Mouse (Mus musculus): ENCODE data around the gene Ypel1.

Gene Ypel1

GRCm38 (mm10) chr16:17069511-17070443 is at the start of gene Ypel1:
Gene Ypel1 (plus strand): TSS chr16:17069696.
- DNase-seq: peak; percentile 93

DNA sequence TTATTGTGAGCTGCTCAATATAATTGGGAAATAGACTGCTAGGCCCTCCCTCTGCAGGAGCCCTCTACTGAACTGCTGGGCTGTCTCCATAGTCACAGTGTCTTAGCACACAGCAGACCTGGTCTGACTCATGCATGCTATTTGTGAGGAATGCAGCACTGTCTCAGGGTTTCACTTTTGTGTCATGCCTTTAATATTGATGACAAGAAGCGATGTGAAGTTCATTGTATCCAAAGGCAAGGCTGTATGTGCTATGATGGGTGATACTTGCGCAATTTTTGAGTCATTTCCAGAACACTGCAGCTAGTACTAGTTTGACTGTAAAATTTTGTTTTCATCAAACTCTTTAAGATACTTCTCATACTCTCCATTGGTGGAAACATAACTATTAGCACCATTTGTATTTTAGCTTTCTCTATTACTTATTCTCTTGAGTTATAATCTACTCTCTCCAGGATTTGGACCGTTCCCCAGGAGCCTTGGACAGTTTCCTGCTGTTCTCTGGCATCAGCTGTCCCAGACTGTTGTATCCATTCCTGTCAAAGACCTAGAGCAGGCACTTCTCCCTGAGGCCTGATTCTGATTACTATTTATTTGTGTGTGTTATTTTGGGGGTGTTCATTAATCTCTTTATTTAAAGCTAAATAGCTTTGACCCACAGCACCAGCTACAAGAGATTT is 44.9 kb upstream of the Ypel1 start:
- no peak for DNase-seq

GRCm38 (mm10) chr16:17029971-17030695 is 39.4 kb upstream of the Ypel1 start:
- DNase-seq: no peak

GRCm38 (mm10) chr16:17033754-17034153 is 35.7 kb upstream of the Ypel1 start:
- DNase-seq: no peak

GRCm38 (mm10) chr16:17040716-17041115 is 28.8 kb upstream of the Ypel1 start:
- DNase-seq: no peak

DNA sequence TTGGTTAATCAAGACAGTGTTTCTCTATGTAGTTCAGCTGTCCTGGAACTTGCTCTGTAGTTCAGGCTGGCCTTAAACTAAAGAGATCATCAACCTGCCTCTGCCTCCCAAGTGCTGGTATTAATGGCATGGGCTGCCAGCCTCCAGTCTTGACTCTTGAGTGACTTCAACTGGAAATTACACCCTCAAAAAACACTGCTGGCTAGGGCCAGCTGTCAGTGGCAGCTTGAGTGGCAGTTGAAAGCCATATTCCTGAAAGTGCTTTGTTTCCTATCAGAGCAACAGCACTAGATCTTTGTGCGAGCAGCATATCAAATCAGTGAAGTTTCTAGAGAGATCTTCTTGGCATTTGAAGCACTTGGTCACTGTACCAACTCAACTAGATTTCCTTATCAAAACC is 28.1 kb upstream of the Ypel1 start:
- DNase-seq: no peak

- DNase-seq: no peak
Observed at GRCm38 (mm10) chr16:17044320-17044719, 25.2 kb upstream of the Ypel1 start.

- no peak for DNase-seq
Observed at GRCm38 (mm10) chr16:17045287-17045686, 24.2 kb upstream of the Ypel1 start.

GRCm38 (mm10) chr16:17049886-17050285 is 19.6 kb upstream of the Ypel1 start:
- no peak for DNase-seq

DNA sequence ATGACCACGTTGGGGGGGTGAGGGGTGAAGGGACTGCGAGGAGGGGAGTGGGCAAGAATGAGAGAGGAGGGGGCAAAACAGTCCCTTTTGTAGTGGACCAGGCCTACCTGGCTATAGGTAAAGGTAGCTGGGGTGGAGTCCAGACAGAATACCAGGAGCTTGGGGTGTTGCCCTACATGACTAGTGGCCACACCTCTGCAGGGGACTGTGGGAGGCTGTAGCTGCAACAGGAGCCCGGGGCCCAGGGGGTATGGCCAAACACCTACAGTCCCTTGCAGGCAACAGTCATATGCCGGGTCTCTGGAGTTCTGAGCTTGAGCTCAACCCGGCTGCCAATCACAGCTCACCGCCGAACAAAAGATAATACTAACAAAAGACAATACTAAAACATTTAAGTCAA is 17.4 kb upstream of the Ypel1 start:
- DNase-seq: no peak

- no peak for DNase-seq
Observed at GRCm38 (mm10) chr16:17053903-17054302, 15.6 kb upstream of the Ypel1 start.

DNA sequence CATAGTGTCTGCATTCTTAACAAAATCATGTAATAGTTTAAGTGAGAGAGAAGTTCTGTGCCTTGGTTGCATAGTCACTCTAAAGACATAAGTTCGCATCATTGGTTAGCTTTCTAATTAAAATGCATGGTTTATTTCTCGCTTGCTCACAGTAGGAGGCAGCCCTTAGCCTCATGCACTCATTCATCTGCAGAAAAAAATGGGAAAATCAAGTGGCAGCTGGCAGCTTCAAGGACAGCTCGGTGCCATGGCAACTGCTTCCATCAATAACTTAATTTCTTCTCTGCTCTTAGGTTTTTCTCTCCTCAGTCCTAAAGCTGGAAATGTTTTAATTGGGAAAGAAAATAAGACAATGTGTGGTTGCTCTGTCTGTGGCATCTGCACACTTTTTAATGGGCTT is 13.9 kb upstream of the Ypel1 start:
- DNase-seq: no peak

DNA sequence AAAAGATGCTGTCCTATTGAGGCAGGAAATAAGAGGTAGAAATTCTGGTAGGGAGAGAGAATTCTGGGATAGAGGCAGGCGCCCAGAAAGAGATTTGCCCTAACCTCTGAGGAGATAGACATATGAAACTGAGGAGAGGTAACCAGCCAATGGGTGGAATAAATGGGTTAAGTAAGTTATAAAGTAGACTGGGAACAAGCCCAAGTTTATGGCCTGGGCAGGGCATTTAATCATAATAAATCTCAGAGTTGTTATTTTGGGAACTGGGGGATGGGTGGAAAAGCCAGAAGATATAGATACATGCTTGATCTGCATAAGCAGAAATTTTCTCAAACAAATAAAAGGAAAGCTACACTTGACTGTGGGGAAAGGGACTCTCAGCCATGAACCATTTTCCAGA is 7.2 kb upstream of the Ypel1 start:
- DNase-seq: no peak

GRCm38 (mm10) chr16:17067552-17067951 is 1.9 kb upstream of the Ypel1 start:
- no peak for DNase-seq

DNA sequence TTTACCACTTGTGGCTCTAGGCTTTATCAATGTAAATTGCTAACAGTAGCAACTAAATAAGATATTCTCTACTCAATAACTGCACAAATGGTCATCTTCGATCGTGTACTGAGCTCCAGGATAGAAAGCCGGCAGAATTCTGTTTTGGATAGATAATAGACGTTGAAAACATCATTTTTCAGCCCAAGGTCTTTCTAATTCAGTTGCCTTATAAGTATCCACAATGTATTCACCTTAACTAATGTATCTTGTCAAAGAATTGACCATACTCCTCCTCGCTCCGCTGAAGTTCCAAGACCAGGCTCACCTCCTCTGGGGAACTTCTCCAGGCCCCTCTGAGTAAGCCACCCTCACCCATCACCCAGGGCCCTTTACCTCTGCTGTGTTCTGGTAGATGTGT is 1.2 kb downstream of the Ypel1 start:
- DNase-seq: no peak

- DNase-seq: no peak
Observed at GRCm38 (mm10) chr16:17073000-17073399, 3.5 kb downstream of the Ypel1 start.

- no peak for DNase-seq
Observed at GRCm38 (mm10) chr16:17076301-17076700, 6.8 kb downstream of the Ypel1 start.

GRCm38 (mm10) chr16:17076869-17077268 is 7.4 kb downstream of the Ypel1 start:
- no peak for DNase-seq

- no peak for DNase-seq
Observed at GRCm38 (mm10) chr16:17078101-17078500, 8.6 kb downstream of the Ypel1 start.

GRCm38 (mm10) chr16:17082121-17082792 is 12.8 kb downstream of the Ypel1 start:
- DNase-seq: no peak

- no peak for DNase-seq
Observed at GRCm38 (mm10) chr16:17085636-17086035, 16.1 kb downstream of the Ypel1 start.

DNA sequence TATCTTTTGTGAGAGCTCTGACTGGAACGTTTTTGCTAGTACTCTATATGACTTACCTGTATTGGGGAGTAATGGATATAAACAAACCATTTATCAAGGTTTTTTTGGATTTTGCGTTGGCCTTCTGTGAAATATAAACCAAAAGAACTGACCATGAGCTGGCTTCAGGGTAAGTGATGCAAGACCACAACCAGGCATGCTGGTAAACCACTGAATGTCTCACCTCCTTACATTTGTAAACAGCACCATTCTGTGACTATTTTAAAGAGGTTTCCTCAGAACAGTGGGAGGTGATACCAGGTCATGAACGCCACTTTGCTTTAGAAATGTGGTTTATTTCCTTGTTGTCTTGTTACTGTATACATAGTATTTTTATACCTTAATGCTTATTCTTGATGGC is 16.7 kb downstream of the Ypel1 start:
- DNase-seq: no peak

GRCm38 (mm10) chr16:17086669-17087193 is 17.2 kb downstream of the Ypel1 start:
- DNase-seq: no peak

All from kidney, postnatal 14 days (tissue).